Mouse (Mus musculus) adrenal gland, postnatal 36 days (tissue): ENCODE data around the gene Tbc1d16. TPM values are rescaled to one million over a fixed set of nuclear protein-coding genes. Genes with fewer than 3 reads are reported as not detected.

Source experiments
- DNase-seq, 2 experiments: peaks; one replicate each; pipeline ENCODE4 v3.0.0; 2021; ENCODE audit warnings: mixed read lengths in 1 of 2
- total RNA-seq, 2 experiments: library from RNA; stranded (reverse); gene quantifications; 2 replicates each; pipeline ENCODE4 v1.2.3; 2021

The Tbc1d16 gene
- total RNA-seq, 2 experiments from 2014 or later = 14.3 to 15.9 TPM

DNA sequence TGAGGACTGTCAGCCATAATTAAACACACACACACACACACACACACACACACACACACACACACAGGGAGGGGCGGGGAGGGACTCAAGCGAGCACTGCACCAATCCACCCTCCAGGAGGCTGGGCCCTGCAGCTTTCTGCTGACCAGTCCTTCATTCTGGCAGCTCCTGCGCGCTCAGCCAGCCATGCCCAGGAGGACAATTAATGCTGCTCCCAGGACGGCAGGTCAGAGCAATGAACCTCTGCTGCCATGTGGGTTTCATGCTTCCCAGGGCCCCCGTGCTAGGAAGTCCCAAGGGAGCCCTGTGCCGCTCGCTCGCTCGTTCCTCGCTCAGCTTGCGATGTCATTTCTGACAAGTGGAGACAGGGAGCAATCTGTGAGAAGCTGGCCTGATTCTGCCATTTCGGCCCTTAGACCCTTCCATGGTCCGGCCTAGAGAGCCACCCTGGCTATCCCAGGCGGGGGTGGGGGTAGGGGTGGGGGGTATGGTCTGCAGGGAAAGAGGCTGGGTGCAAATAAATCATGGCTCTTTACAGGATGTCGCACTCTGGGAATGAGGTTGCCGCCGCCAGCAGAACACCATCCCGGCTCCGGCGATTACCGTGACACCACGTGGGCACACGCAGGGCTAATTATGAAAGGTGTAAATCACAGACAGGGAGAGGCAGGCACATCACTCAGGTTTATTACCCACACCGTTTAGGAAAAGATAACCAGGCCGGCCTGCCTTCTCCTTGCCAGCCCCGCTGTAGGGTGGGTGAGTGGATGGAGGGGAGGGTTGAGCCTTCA is 51.7 kb downstream of the Tbc1d16 start:
- no peak for DNase-seq

- no peak for DNase-seq
Measured at GRCm38 (mm10) chr11:119171588-119171987, 56.7 kb downstream of the Tbc1d16 start.

- no peak for DNase-seq
Measured at GRCm38 (mm10) chr11:119168851-119169250, 59.4 kb downstream of the Tbc1d16 start.

DNA sequence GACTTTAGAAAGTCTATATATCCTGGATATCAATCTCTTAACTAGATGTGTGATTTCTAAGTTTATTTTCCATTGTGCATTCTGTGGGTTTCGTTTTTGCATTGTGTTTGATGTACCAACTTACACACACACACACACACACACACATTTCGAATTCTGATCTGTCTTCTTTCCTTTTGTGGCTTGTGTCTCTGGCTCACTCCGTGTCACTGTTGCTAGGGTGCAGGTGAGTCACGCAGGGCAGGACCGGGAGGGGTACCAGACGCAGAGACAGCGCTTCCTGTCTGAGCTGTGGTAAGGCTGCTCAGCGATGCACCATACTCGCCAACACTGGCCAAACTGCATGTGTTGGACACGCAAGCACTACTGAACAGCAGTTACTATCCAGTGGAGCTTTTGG is 62.3 kb downstream of the Tbc1d16 start:
- peak in 1 of 2 experiments; percentile 52 for DNase-seq

- DNase-seq = no peak
Measured at GRCm38 (mm10) chr11:119164375-119164774, 63.9 kb downstream of the Tbc1d16 start.

DNA sequence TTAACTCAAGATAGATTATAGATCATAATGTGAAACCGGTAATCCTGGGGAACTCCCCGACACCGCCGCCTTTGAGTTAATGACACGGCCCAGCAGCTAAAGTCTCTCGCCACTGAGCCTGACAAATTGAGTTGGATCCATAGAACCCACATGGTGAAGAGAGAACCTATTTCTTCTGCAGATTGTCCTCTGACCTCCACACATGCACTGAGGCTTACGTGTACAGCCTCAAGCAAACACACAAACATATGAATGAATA is 64.6 kb downstream of the Tbc1d16 start:
- no peak for DNase-seq

- DNase-seq = no peak
Measured at GRCm38 (mm10) chr11:119162959-119163733, 65.2 kb downstream of the Tbc1d16 start.

- no peak for DNase-seq
Measured at GRCm38 (mm10) chr11:119161665-119162064, 66.6 kb downstream of the Tbc1d16 start.

- no peak for DNase-seq
Measured at GRCm38 (mm10) chr11:119160050-119160449, 68.2 kb downstream of the Tbc1d16 start.

DNA sequence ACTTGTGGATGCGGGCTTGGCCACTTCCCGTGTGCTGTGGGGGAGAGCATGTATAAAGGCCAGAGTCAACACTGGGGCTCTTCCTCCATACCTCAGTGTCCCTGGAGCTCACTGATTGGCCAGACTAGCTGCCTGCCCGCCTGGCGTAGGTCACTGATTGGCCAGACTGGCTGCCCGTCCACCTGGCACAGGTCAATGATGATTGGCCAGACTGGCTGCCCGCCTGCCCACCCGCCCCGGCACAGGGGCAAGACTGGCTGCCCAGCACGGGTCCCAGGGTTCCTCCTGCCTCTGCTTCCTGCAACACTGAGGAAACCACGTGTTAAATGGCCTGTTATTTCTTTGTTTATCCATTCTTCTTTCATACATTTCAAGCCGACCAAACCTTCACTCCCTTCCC is 68.8 kb downstream of the Tbc1d16 start:
- peak in 1 of 2 experiments; percentile 61 for DNase-seq

GRCm38 (mm10) chr11:119157377-119158189 is 70.7 kb downstream of the Tbc1d16 start:
- DNase-seq = no peak

DNA sequence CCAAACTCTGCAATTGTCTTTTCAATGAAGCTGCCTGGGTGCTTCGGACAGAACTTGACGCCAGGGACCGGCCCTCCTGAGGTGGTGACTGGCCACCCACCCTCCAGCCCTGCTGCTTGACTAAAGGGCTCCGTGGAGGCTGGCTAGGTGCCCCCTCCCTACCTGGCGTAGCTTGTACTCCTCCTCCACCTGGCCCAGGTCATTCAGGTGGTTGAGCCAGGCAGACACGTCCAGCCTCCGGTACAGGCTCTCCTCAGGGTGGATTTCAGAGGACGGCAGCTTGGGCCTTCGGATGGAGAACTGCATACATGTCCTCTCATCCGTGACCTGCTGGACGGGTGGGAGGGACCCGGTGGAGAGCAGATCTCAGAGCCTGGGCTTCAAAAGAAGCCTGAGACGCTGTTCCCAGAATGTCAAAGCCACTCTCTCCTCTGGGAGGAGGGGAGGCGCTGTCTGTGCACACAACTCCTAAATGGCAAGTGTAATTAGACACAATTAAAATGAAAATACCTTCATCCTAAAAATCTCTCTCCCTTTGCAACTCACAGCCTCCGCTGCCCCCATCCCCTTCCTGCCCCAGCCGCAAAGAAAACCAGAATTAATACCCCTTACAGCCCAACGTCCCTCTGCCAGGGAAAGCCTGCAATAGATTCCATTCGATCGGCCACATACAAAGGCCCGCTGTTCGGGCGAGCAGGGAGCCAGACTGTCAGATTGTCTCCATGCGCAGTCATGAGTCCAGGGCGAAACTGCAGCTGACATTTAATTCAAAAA is 71.6 kb downstream of the Tbc1d16 start:
- no peak for DNase-seq

- no peak for DNase-seq
Measured at GRCm38 (mm10) chr11:119155638-119156480, 72.4 kb downstream of the Tbc1d16 start.

- peak; percentile 76 to 85 for DNase-seq
Measured at GRCm38 (mm10) chr11:119152321-119152831, 75.9 kb downstream of the Tbc1d16 start.

DNA sequence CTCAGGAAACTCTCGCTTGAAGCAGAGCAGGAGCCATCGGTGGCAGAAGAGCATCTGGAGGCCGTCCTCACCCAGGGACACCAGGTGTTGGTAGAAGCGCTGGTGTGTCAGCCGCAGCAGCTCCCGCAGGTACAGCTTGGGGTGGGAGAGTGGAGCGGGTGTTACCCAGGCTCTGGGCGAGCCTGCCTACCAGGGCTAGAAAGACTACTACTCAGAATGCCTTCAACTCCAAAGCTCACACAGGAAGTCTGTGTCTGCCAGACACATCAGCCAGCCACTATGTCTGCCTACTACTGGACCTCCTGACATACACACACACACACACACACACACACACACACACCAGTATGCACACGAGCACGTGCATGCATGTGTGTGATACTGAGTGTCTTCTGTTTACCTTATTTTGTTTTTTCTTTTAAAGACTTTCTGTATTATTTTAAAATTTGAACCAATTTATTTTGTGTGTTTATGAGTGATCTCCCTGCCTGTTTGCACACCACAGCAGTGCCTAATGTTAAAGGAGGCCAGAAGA is 77.2 kb downstream of the Tbc1d16 start:
- no peak for DNase-seq

- no peak for DNase-seq
Measured at GRCm38 (mm10) chr11:119150442-119150841, 77.9 kb downstream of the Tbc1d16 start.

DNA sequence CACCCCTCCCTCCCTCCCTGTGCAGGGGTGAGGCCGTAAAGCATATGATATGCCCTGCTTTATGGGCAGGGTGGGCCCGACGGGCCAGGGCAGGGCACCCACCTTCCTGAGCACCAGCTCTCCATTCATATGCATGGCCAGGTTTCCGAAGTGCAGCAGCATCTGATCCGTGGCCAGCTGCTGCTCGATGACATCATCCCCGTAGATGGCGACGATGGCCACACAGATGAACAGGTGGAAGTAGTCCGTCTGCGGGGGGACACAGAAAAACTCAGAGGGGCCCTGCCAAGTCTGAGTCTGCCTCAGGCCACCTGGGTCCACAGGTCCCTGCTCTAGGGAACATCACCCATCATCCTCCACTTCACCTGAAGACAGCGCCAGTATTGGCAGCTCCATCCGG is 79.5 kb downstream of the Tbc1d16 start:
- no peak for DNase-seq

- DNase-seq = no peak
Measured at GRCm38 (mm10) chr11:119147153-119147552, 81.1 kb downstream of the Tbc1d16 start.

DNA sequence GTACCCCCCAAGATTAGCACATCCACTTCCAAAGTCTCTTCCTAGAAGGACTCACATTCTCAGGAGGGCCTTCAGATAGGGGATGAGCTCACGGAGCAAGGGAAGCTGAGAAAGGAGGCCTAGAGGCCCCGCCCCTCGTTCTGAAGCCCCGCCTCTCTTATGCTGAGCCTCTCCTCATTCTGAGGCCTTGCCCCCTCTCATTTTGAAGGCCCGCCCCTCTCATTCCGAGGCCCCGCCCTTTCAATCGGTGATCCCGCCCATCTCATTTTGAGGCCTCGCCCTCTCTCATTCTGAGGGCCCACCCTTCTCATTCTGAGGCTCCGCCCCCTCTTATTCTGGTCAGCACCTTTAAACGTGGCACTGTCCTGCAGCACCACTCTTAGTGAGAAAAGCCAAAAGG is 82.2 kb downstream of the Tbc1d16 start:
- peak; percentile 68 to 76 for DNase-seq

DNA sequence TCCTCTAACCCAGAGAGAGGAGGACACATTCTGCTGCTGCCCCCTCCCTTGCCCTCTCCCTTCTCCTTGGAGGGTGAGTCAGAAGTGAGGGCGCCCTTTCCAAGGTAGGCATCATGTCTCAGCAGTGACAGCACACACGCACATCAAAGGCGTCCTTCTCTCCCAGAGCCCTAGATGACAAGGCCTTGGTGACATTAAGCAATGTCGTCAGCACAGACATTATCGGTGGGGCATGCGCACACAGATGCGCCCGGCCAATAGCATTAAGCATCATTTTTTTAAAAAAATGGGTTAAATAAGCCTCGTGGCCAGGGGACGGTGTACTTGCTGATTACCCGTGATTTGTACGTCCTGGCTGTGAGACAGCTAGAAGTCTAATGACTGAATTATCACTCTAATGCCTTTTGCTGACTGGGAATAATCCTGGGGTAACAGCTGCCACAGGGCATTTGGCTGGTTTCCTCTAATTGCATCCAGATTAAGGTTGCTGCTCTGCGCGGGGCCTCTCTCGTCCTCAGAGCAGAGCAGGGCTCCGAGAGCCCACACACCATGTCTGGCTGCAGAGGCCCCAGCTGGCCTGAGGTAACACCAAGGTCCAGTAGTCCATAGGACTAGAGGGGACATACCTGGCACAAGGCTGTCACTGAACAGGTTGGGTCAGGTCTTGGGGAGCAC is 83.4 kb downstream of the Tbc1d16 start:
- peak; percentile 82 to 86 for DNase-seq
